Mouse (Mus musculus): ENCODE results near the gene Aoc2.
"Not testable (repeated sequence)": the region's sequence is repeated elsewhere in the genome, so short reads cannot be mapped to it uniquely, and the experiment has no call there.

Gene Aoc2

GRCm38 (mm10) chr11:101355916-101356315 lies 31.1 kb downstream of the Aoc2 start:
- DNase-seq (ENCODE audit: low spot score in 2 of 2): no peak

- DNase-seq (ENCODE audit: low spot score in 2 of 2): no peak
Observed at GRCm38 (mm10) chr11:101357505-101358182, 32.8 kb downstream of the Aoc2 start.

- no peak for DNase-seq (ENCODE audit: low spot score in 2 of 2)
Observed at GRCm38 (mm10) chr11:101359776-101360175, 34.9 kb downstream of the Aoc2 start.

GRCm38 (mm10) chr11:101360651-101361113 lies 35.8 kb downstream of the Aoc2 start:
- DNase-seq (ENCODE audit: low spot score in 2 of 2): no peak

GRCm38 (mm10) chr11:101364531-101364931 lies 39.7 kb downstream of the Aoc2 start:
- DNase-seq (ENCODE audit: low spot score in 2 of 2): no peak

- no peak for DNase-seq (ENCODE audit: low spot score in 2 of 2)
Observed at GRCm38 (mm10) chr11:101367326-101367935, 42.6 kb downstream of the Aoc2 start, which contains the start of gene G6pc. Gene G6pc, plus strand, starts transcription at chr11:101367561.

GRCm38 (mm10) chr11:101370141-101370540 lies 45.3 kb downstream of the Aoc2 start:
- no peak for DNase-seq (ENCODE audit: low spot score in 2 of 2)

- no peak for DNase-seq (ENCODE audit: low spot score in 2 of 2)
Observed at GRCm38 (mm10) chr11:101374421-101374938, 49.6 kb downstream of the Aoc2 start.

- not testable (repeated sequence) for DNase-seq (ENCODE audit: low spot score in 2 of 2)
Observed at GRCm38 (mm10) chr11:101378196-101378595, 53.3 kb downstream of the Aoc2 start.

- DNase-seq (ENCODE audit: low spot score in 2 of 2): no peak
Observed at GRCm38 (mm10) chr11:101378926-101379325, 54.1 kb downstream of the Aoc2 start.
